Mouse (Mus musculus) heart, embryonic 11.5 days (tissue): ENCODE results near the gene Msl1. TPM values are rescaled to one million over a fixed set of nuclear protein-coding genes. Genes with fewer than 3 reads are reported as not detected.

Experiments
- ATAC-seq: fragments of 200-750 bp; cut with Nextera tagmentation; replicated peaks from 2 replicates; pipeline ENCODE4 v1.8.0; 2017; ENCODE audit warnings: moderate library complexity; ENCODE audit not compliant: insufficient number of reproducible peaks, low FRiP score, low TSS enrichment
- H3K27ac ChIP-seq: fragments of 300-500 bp; sonication (generic); 2 replicates; pipeline ENCODE4 v1.5.1; 2014; ENCODE audit warnings: mild to moderate bottlenecking, low read depth, low read length
- H3K27me3 ChIP-seq: fragments of 300-500 bp; sonication (generic); 2 replicates; pipeline ENCODE4 v1.6.1; 2014; ENCODE audit warnings: mild to moderate bottlenecking, low read length, mixed read lengths; ENCODE audit not compliant: control insufficient read depth, insufficient read depth
- H3K36me3 ChIP-seq: fragments of 300-500 bp; sonication (generic); 2 replicates; pipeline ENCODE4 v1.6.1; 2014; ENCODE audit warnings: mild to moderate bottlenecking, low read length, moderate library complexity, mixed read lengths; ENCODE audit not compliant: control insufficient read depth, insufficient read depth
- H3K4me1 ChIP-seq: fragments of 300-500 bp; sonication (generic); 2 replicates; pipeline ENCODE4 v1.6.1; 2014; ENCODE audit warnings: low read length; ENCODE audit not compliant: control insufficient read depth, insufficient read depth
- H3K4me2 ChIP-seq: fragments of 300-500 bp; sonication (generic); 2 replicates; pipeline ENCODE4 v1.6.1; 2014; ENCODE audit warnings: mild to moderate bottlenecking, moderate library complexity
- H3K4me3 ChIP-seq: fragments of 300-500 bp; sonication (generic); 2 replicates; pipeline ENCODE4 v1.5.1; 2014; ENCODE audit warnings: low read depth, low read length
- H3K9ac ChIP-seq: fragments of 300-500 bp; sonication (generic); 2 replicates; pipeline ENCODE4 v1.6.1; 2014; ENCODE audit warnings: mild to moderate bottlenecking, low read depth, low read length, moderate library complexity
- H3K9me3 ChIP-seq: fragments of 300-500 bp; sonication (generic); replicated peaks from 2 replicates; pipeline ENCODE4 v1.6.1; 2016; ENCODE audit warnings: low read length; ENCODE audit not compliant: control insufficient read depth
- WGBS: fragments of 180-500 bp; shearing (Covaris S2); extraction: QIAGEN DNeasy Blood & Tissue Kit; methylation state at CpG from one replicate; pipeline ENCODE4 v1.1.7; 2014; ENCODE audit not compliant: insufficient replicate concordance; 5-methylcytosine and 5-hydroxymethylcytosine counted together
- polyA plus RNA-seq: library from polyadenylated mRNA; unstranded; fragments of >200 nt; fragmentation: Nextera tagmentation; extraction: Ambion mirVana; gene quantifications from 2 replicates; pipeline ENCODE4 v1.2.1, GENCODE M21; 2014

Msl1 gene
- 15.9 and 17.1 TPM in 2 replicates for polyA plus RNA-seq

DNA sequence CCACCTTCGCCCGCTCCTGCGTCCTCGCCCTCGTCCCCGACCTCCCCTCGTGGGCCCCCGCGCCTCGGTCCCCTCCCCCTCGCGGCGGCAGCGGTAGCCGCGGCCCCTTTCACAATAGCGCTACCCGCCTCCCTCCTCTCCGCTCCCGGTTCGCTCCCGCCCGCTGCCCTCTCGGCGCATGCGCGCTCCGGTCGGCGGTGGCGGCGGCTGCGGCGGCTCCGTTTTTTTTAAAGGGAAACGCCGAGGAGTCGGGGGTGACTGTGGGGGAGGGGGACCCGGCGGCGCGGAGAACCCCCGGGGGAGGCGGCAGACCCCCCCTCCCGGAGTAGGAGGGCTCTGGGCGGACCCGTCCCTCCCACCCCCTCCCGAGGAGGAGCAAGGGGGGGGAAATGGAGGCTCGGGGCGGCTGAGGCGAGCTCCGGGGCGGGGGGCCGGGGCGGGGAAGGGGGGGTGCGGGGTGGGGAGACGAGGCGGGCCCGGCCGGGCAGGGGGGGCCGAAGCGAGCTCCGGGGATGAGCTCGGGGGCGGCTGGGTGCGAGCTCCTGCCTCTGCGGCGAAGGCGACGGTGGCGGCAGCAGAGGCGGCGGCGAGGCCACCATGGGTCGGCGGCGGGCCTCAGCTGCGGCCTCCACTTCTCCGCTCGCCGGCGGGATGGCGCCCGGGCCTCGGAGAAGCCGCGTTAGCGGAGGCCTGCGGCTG is at the start of gene Msl1:
Gene Msl1, plus strand, starts transcription at position 502 of the 699 bp plus-strand sequence.
- WGBS = under 1% methylated on average over 42 of the region's 89 CpGs
- H3K27me3 ChIP-seq = no peaks in the 10 kb centered on the region
- H3K36me3 ChIP-seq = peaks cover 7% of the 10 kb centered on the region
- peak within 1 kb of the TSS; percentile 100 for H3K9ac ChIP-seq
- no peaks in the 10 kb centered on the region for H3K9me3 ChIP-seq
- H3K27ac ChIP-seq = peak within 1 kb of the TSS; percentile 100
- peak; percentile 73 for ATAC-seq
- peak within 1 kb of the TSS; percentile 88 for H3K4me3 ChIP-seq
- peak within 1 kb of the TSS; percentile 97 for H3K4me2 ChIP-seq
- H3K4me1 ChIP-seq = peaks cover 20% of the 10 kb centered on the region

- 0 out of 2 replicates have a peak overlapping the region, but pooled peaks have one; percentile 18 for H3K27ac ChIP-seq
- no peaks in the 10 kb centered on the region for H3K9me3 ChIP-seq
- no peaks in the 10 kb centered on the region for H3K36me3 ChIP-seq
- no peak for ATAC-seq
- H3K4me1 ChIP-seq = peaks cover 86% of the 10 kb centered on the region
- H3K9ac ChIP-seq = 0 out of 2 replicates have a peak overlapping the region, but pooled peaks have one; percentile 8
- H3K4me3 ChIP-seq = no peak overlapping the region
- peak overlapping the region; percentile 56 for H3K4me2 ChIP-seq
- H3K27me3 ChIP-seq = no peaks in the 10 kb centered on the region
- whole genome bisulfite sequencing = 41% methylated on average over 12 of the region's 12 CpGs
Measured at GRCm38 (mm10) chr11:98745932-98746853, 49.1 kb upstream of the Msl1 start.

DNA sequence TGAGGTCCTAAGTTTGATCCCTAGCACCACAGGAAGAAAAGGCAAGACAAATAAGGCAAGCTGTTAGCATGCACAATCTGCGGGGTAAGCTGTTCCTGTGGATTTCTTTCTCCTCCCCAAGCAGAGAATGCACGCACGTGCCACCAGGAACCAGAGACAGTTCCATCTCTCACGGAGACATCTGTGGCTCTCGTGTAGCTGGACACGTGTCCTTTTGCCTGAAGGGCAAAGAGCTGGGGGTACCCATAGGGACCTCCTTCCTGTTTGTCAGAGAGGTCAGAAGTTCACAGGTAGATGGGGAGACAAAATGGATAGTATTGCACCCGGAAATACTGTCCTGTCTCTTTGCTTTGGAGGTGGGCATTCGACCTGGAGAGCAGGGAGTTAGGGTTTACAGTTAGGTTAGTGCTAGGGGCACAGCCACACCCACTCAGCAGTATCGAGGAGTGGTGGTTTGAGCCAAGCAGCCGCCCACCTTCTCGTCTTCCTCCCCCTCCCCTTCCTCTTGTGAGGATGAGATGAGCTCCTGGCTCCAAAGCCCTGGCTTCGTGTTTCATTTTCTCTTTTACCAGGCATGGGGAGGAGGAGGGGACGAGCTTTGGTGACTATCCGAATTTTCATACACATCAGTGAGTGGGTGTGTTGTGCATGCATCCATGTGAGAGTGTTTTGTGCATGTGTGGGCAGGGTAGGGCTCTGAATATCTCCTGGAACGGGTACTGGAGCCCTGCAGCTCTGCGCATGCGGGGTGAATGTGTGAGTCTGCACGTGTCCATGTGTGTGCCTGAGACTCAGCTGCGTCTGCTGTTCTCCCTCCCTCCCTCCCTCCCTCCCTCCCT is 48.2 kb upstream of the Msl1 start:
- Histone ChIP-seq H3K9ac (no peak overlapping the region; the same call in 1 of the 2 replicates), H3K36me3 (no peaks in the 10 kb centered on the region), H3K4me3 (peak overlapping the region; percentile 13), H3K4me2 (peak overlapping the region; percentile 56), H3K4me1 (peaks cover 93% of the 10 kb centered on the region), H3K9me3 (no peaks in the 10 kb centered on the region), H3K27ac (peak overlapping the region; percentile 18), H3K27me3 (no peaks in the 10 kb centered on the region)
- peak; percentile 64 for ATAC-seq
- WGBS = 5% methylated on average over 19 of the region's 19 CpGs

GRCm38 (mm10) chr11:98747804-98748505 is 47.4 kb upstream of the Msl1 start:
- 0 out of 2 replicates have a peak overlapping the region, but pooled peaks have one; percentile 11 for H3K4me3 ChIP-seq
- no peaks in the 10 kb centered on the region for H3K9me3 ChIP-seq
- H3K27ac ChIP-seq = peak overlapping the region; percentile 73
- no peaks in the 10 kb centered on the region for H3K36me3 ChIP-seq
- peak overlapping the region; percentile 43; the same call in 1 of the 2 replicates for H3K9ac ChIP-seq
- H3K4me2 ChIP-seq = peak overlapping the region; percentile 50
- WGBS = 37% methylated on average over 6 of the region's 6 CpGs
- peaks cover 97% of the 10 kb centered on the region for H3K4me1 ChIP-seq
- no peak for ATAC-seq
- no peaks in the 10 kb centered on the region for H3K27me3 ChIP-seq

DNA sequence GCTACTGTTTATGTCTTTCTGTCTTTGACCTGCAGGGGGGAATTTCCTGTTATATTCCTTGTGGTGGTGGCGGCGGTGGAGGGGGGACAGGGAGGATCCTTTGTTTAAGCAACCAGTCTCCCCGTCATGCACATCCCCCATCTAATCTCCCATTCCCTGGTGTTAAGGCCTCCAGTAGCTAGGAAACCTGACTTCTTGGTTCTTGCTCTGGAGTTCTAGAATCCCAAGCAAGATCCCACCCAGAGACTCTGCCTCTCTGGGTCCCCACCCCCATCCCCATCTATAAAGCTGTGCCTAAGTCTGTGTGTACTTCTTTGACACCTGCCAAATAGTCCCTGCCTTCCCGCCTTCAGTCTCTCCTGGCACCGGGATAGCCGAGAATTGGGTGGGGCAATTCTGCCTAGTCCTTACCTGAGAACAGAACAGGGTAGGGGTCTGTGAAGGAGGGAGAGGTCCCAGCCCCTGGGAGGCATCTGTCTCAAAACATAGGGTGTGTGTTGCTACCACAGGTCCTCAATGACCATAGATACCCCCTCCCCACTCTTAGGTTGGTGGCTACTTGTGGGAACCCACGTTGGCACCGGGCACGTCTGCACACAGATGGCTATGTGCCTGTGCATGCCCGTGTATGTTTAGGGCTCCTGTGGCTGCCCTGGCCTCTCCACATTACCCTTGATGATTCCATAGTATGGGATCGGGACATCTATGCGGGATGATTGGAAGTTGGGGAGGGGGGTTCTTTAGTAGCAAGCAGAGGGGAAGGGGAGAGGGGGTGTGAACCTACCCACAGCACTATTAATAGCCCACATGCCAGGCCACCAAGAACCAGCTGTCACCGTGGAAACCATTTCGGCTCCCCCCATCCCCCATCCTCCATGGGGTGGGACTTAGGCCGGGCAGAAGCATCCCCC is 46.6 kb upstream of the Msl1 start:
- Histone ChIP-seq H3K36me3 (no peaks in the 10 kb centered on the region), H3K4me1 (peaks cover 96% of the 10 kb centered on the region), H3K27me3 (no peaks in the 10 kb centered on the region), H3K4me3 (0 out of 2 replicates have a peak overlapping the region, but pooled peaks have one; percentile 11), H3K9ac (peak overlapping the region; percentile 43; the same call in 1 of the 2 replicates), H3K27ac (peak overlapping the region; percentile 73), H3K4me2 (peak overlapping the region; percentile 41), H3K9me3 (no peaks in the 10 kb centered on the region)
- 26% methylated on average over 15 of the region's 15 CpGs for WGBS
- ATAC-seq = no peak

- Histone ChIP-seq H3K4me2 (peak overlapping the region; percentile 41; the same call in 1 of the 2 replicates), H3K4me3 (no peak overlapping the region), H3K4me1 (peaks cover 96% of the 10 kb centered on the region), H3K36me3 (no peaks in the 10 kb centered on the region), H3K27me3 (no peaks in the 10 kb centered on the region), H3K9me3 (no peaks in the 10 kb centered on the region), H3K9ac (peak overlapping the region; percentile 58; the same call in 1 of the 2 replicates), H3K27ac (peak overlapping the region; percentile 87)
- ATAC-seq = no peak
- 38% methylated on average over 5 of the region's 5 CpGs for WGBS
Measured at GRCm38 (mm10) chr11:98749716-98750115, 45.6 kb upstream of the Msl1 start.
